Mouse (Mus musculus): ENCODE results near the gene Olfr399. TPM values are rescaled to one million over a fixed set of nuclear protein-coding genes. Genes with fewer than 3 reads are reported as not detected.

The Olfr399 gene
- polyA plus RNA-seq (2012; ENCODE audit: insufficient read depth, low replicate concordance) = not detected in 2 replicates

DNA sequence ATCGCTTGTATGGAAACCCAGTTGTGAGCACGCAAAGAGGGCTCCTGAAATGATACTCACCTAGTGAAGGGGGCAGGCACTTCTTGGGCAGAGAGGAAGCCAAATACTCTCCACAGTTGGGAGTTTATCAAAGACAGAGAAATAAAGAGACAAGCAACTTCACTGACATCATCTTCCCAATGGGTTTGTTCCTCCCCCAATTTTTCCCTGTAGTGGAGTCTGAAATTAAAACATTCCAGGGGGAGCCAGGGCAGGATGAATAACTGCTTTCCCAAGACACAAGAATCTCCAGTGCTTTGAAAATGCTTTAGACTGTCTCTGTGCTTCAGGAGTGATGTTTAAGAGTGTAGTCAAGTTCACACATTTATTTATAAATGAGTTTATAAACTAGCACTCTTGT, at the start of gene Olfr399, which contains the start of gene Olfr139:
TSS of gene Olfr399 (minus strand) at position 165 of the 400 bp plus-strand sequence.
TSS of gene Olfr139 (minus strand) at position 101 of the 400 bp plus-strand sequence.
- H3K27me3 ChIP-seq (replicated peaks) = no peaks in the 10 kb centered on the region
- TF ChIP-seq FLI1 (IDR thresholded peaks at IDR 0.05; ENCODE audit: low read length) = no peak
- no peak for TF ChIP-seq GATA1 (IDR thresholded peaks at IDR 0.05; ENCODE audit: borderline replicate concordance, low read length)
- H3K4me1 ChIP-seq = no peaks in the 10 kb centered on the region
- no peak within 1 kb of the TSS for H3K4me3 ChIP-seq (replicated peaks)
- no peaks in the 10 kb centered on the region for H3K36me3 ChIP-seq (replicated peaks; ENCODE audit: low read length)
- H3K9me3 ChIP-seq = peaks cover 6% of the 10 kb centered on the region; the same call in 1 of the 2 replicates

DNA sequence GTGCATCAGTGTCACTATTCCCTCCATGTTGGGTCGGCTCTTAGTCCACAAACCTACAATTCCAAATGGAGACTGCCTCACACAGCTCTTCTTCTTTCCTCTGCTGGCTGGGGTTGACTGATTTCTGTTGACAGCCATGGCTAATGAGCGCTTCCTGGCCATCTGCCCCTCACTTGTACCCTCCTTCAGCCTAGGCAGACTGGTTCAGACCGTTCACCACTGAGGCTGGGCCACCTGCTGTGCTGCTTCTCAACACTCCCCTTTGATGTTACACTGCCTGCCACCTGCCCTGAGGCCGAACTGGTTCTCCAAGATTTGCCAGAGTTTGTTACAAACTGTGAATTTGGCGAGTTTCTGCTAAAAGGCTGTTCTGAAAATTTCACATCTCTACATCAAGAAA, 48.7 kb upstream of the Olfr399 start:
- H3K9me3 ChIP-seq = peaks cover 13% of the 10 kb centered on the region
- H3K27me3 ChIP-seq (replicated peaks) = no peaks in the 10 kb centered on the region
- H3K4me3 ChIP-seq (replicated peaks) = peak overlapping the region; percentile 10
- no peak for TF ChIP-seq FLI1 (IDR thresholded peaks at IDR 0.05; ENCODE audit: low read length)
- TF ChIP-seq GATA1 (IDR thresholded peaks at IDR 0.05; ENCODE audit: borderline replicate concordance, low read length) = no peak
- no peaks in the 10 kb centered on the region for H3K36me3 ChIP-seq (replicated peaks; ENCODE audit: low read length)
- H3K4me1 ChIP-seq = peaks cover 7% of the 10 kb centered on the region; the same call in 1 of the 2 replicates

- Histone ChIP-seq H3K36me3 (replicated peaks; ENCODE audit: low read length) (no peaks in the 10 kb centered on the region), H3K27me3 (replicated peaks) (no peaks in the 10 kb centered on the region), H3K9me3 (peaks cover 8% of the 10 kb centered on the region; the same call in 1 of the 2 replicates), H3K4me3 (replicated peaks) (no peak overlapping the region), H3K4me1 (peaks cover 7% of the 10 kb centered on the region; the same call in 1 of the 2 replicates)
- TF ChIP-seq FLI1 (IDR thresholded peaks at IDR 0.05; ENCODE audit: low read length) = no peak
- TF ChIP-seq GATA1 (IDR thresholded peaks at IDR 0.05; ENCODE audit: borderline replicate concordance, low read length) = no peak
Measured at GRCm38 (mm10) chr11:74101507-74101906, 45.1 kb upstream of the Olfr399 start.

DNA sequence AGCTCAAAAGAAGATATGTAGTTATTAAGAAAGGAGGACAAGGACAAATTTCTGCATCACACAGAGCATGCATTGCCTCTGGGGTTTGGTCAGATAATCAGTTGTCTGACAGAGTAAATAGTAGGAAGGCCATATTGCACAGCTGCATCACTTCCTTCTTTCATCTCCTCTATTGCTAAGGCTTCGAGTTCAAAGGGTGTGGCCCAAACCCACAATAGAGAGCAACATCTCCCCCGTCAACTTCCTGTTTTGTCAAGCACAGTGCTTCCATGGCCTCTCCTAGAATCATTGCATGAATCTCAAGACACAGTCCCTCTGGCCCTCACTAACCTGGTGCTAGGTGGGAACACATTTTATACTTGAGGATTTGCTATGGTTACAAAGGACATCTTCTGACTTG, 44.3 kb upstream of the Olfr399 start:
- Histone ChIP-seq H3K36me3 (replicated peaks; ENCODE audit: low read length) (no peaks in the 10 kb centered on the region), H3K4me1 (peaks cover 7% of the 10 kb centered on the region; the same call in 1 of the 2 replicates), H3K27me3 (replicated peaks) (no peaks in the 10 kb centered on the region), H3K4me3 (replicated peaks) (no peak overlapping the region), H3K9me3 (peaks cover 8% of the 10 kb centered on the region; the same call in 1 of the 2 replicates)
- TF ChIP-seq FLI1 (IDR thresholded peaks at IDR 0.05; ENCODE audit: low read length) (no peak), GATA1 (IDR thresholded peaks at IDR 0.05; ENCODE audit: borderline replicate concordance, low read length) (no peak)

- H3K4me1 ChIP-seq = no peaks in the 10 kb centered on the region
- H3K9me3 ChIP-seq = 0 out of 2 replicates have a peak, but pooled peaks cover 5% of the 10 kb centered on the region
- H3K27me3 ChIP-seq (replicated peaks) = no peaks in the 10 kb centered on the region
- no peaks in the 10 kb centered on the region for H3K36me3 ChIP-seq (replicated peaks; ENCODE audit: low read length)
- TF ChIP-seq GATA1 (IDR thresholded peaks at IDR 0.05; ENCODE audit: borderline replicate concordance, low read length) (no peak), FLI1 (IDR thresholded peaks at IDR 0.05; ENCODE audit: low read length) (no peak)
- H3K4me3 ChIP-seq (replicated peaks) = no peak within 1 kb of the TSS
Measured at GRCm38 (mm10) chr11:74069655-74070054, 13.2 kb upstream of the Olfr399 start, which contains the start of gene Zfp616. TSS of gene Zfp616 (plus strand) at chr11:74069955.

DNA sequence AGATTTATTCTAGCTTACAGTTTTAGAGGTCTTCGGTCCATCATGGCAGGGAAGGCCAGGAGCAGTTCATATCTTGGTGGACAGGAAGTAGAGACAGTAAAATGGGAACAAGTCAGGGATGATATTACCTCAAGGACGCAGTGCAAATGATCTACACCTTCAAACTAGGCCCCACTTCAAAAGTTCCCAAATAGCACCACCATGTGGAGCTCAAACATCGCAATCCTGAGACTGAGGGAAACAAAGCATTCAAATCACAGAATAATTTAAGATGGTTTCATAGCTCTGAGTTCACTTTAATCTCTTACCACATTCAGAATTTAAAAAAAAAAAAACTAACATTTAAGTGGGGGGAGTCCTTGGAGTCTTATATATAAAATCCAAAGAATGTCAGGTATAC, 5.1 kb downstream of the Olfr399 start:
- Histone ChIP-seq H3K27me3 (replicated peaks) (no peaks in the 10 kb centered on the region), H3K36me3 (replicated peaks; ENCODE audit: low read length) (no peaks in the 10 kb centered on the region), H3K4me1 (no peaks in the 10 kb centered on the region), H3K9me3 (peaks cover 6% of the 10 kb centered on the region; the same call in 1 of the 2 replicates), H3K4me3 (replicated peaks) (no peak overlapping the region)
- TF ChIP-seq GATA1 (IDR thresholded peaks at IDR 0.05; ENCODE audit: borderline replicate concordance, low read length) (no peak), FLI1 (IDR thresholded peaks at IDR 0.05; ENCODE audit: low read length) (no peak)

Other genes starting within 250 kb of the Olfr399 start
- gene Olfr392, start 239.6 kb downstream of the Olfr399 start, polyA plus RNA-seq (2012; ENCODE audit: insufficient read depth, low replicate concordance) = not detected in 2 replicates
- gene Olfr393, start 205.2 kb downstream of the Olfr399 start, polyA plus RNA-seq (2012; ENCODE audit: insufficient read depth, low replicate concordance) = not detected in 2 replicates
- 0.49 TPM in 1 of 2 replicates, not detected in the other for gene Olfr394, start 165.8 kb downstream of the Olfr399 start, polyA plus RNA-seq (2012; ENCODE audit: insufficient read depth, low replicate concordance)
- gene Olfr395, start 147.3 kb downstream of the Olfr399 start, polyA plus RNA-seq (2012; ENCODE audit: insufficient read depth, low replicate concordance) = not detected in 2 replicates
- gene Olfr23, start 119.9 kb downstream of the Olfr399 start, polyA plus RNA-seq (2012; ENCODE audit: insufficient read depth, low replicate concordance) = not detected in 2 replicates
- gene Olfr397, start 95.8 kb downstream of the Olfr399 start, polyA plus RNA-seq (2012; ENCODE audit: insufficient read depth, low replicate concordance) = not detected in 2 replicates
- gene Olfr398, start 66.2 kb downstream of the Olfr399 start, polyA plus RNA-seq (2012; ENCODE audit: insufficient read depth, low replicate concordance) = not detected in 2 replicates
- not detected in 2 replicates for gene Olfr139, start 64 bp downstream of the Olfr399 start, polyA plus RNA-seq (2012; ENCODE audit: insufficient read depth, low replicate concordance)
- gene Zfp616, start 13.3 kb upstream of the Olfr399 start, polyA plus RNA-seq (2012; ENCODE audit: insufficient read depth, low replicate concordance) = not detected in 2 replicates
- not detected in 2 replicates for gene Olfr401, start 57.1 kb upstream of the Olfr399 start, polyA plus RNA-seq (2012; ENCODE audit: insufficient read depth, low replicate concordance)
- gene Olfr402, start 96.9 kb upstream of the Olfr399 start, polyA plus RNA-seq (2012; ENCODE audit: insufficient read depth, low replicate concordance) = not detected in 2 replicates
- gene Olfr403, start 129.6 kb upstream of the Olfr399 start, polyA plus RNA-seq (2012; ENCODE audit: insufficient read depth, low replicate concordance) = not detected in 2 replicates
- gene Olfr43, start 154.8 kb upstream of the Olfr399 start, polyA plus RNA-seq (2012; ENCODE audit: insufficient read depth, low replicate concordance) = not detected in 2 replicates
- gene Olfr406, start 203.2 kb upstream of the Olfr399 start, polyA plus RNA-seq (2012; ENCODE audit: insufficient read depth, low replicate concordance) = not detected in 2 replicates
- not detected in 2 replicates for gene Olfr59, start 227.1 kb upstream of the Olfr399 start, polyA plus RNA-seq (2012; ENCODE audit: insufficient read depth, low replicate concordance)